Mouse (Mus musculus) limb, embryonic 13.5 days (tissue): Measurements from ENCODE around the gene Ggct. TPM values are rescaled to one million over a fixed set of nuclear protein-coding genes. Genes with fewer than 3 reads are reported as not detected.

Experiments used
- ATAC-seq: fragments of 200-750 bp; cut with Nextera tagmentation; 2 replicates; pipeline ENCODE4 v1.8.0; 2017; ENCODE audit warnings: low read depth, moderate number of reproducible peaks, moderate TSS enrichment; ENCODE audit not compliant: low FRiP score
- H3K27ac ChIP-seq: fragments of 300-500 bp; sonication (generic); 2 replicates; pipeline ENCODE4 v1.5.1; 2015; ENCODE audit warnings: inconsistent platforms, mild to moderate bottlenecking, moderate library complexity
- H3K27me3 ChIP-seq: fragments of 300-500 bp; sonication (generic); 2 replicates; pipeline ENCODE4 v1.6.1; 2015; ENCODE audit warnings: mild to moderate bottlenecking, inconsistent platforms
- H3K36me3 ChIP-seq: fragments of 300-500 bp; sonication (generic); 2 replicates; pipeline ENCODE4 v1.6.1; 2015; ENCODE audit warnings: inconsistent platforms, mild to moderate bottlenecking, moderate library complexity
- H3K4me1 ChIP-seq: fragments of 300-500 bp; sonication (generic); 2 replicates; pipeline ENCODE4 v1.6.1; 2015; ENCODE audit warnings: inconsistent platforms
- H3K4me2 ChIP-seq: fragments of 300-500 bp; sonication (generic); replicated peaks from 2 replicates; pipeline ENCODE4 v1.6.1; 2015; ENCODE audit warnings: inconsistent platforms, mild to moderate bottlenecking, moderate library complexity
- H3K4me3 ChIP-seq: fragments of 300-500 bp; sonication (generic); 2 replicates; pipeline ENCODE4 v1.5.1; 2015; ENCODE audit warnings: moderate library complexity, mild to moderate bottlenecking, inconsistent platforms
- H3K9ac ChIP-seq: fragments of 300-500 bp; sonication (generic); 2 replicates; pipeline ENCODE4 v1.6.1; 2015; ENCODE audit warnings: mild to moderate bottlenecking, inconsistent platforms
- H3K9me3 ChIP-seq: fragments of 300-500 bp; sonication (generic); 2 replicates; pipeline ENCODE4 v1.6.1; 2016; ENCODE audit warnings: inconsistent platforms
- WGBS: fragments of 180-500 bp; shearing (Covaris S2); methylation state at CpG from one replicate; pipeline ENCODE4 v1.1.7; 2015; 5-methylcytosine and 5-hydroxymethylcytosine counted together
- polyA plus RNA-seq: library from polyadenylated mRNA; unstranded; fragments of >200 nt; fragmentation: Nextera tagmentation; extraction: Ambion mirVana; gene quantifications from 2 replicates; pipeline ENCODE4 v1.2.1, GENCODE M21; 2015

Gene Ggct
- polyA plus RNA-seq, 1 experiment from 2014 or later = 9.0 TPM

GRCm38 (mm10) chr6:54988141-54988540, 4.6 kb downstream of the Ggct start:
- H3K4me2 ChIP-seq = no peak overlapping the region
- H3K9me3 ChIP-seq = no peaks in the 10 kb centered on the region
- 94% methylated on average over 6 of the region's 6 CpGs for WGBS
- no peak overlapping the region for H3K9ac ChIP-seq
- ATAC-seq = no peak
- H3K27me3 ChIP-seq = no peaks in the 10 kb centered on the region
- H3K36me3 ChIP-seq = no peaks in the 10 kb centered on the region
- peaks cover 7% of the 10 kb centered on the region for H3K4me1 ChIP-seq
- no peak overlapping the region for H3K27ac ChIP-seq
- no peak overlapping the region for H3K4me3 ChIP-seq

GRCm38 (mm10) chr6:54984096-54984495, 8.7 kb downstream of the Ggct start:
- H3K9ac ChIP-seq = no peak overlapping the region
- no peak for ATAC-seq
- no peaks in the 10 kb centered on the region for H3K9me3 ChIP-seq
- H3K4me2 ChIP-seq = no peak overlapping the region
- H3K36me3 ChIP-seq = no peaks in the 10 kb centered on the region
- no peak overlapping the region for H3K4me3 ChIP-seq
- H3K27me3 ChIP-seq = no peaks in the 10 kb centered on the region
- WGBS = 90% methylated on average over 8 of the region's 8 CpGs
- no peak overlapping the region for H3K27ac ChIP-seq
- no peaks in the 10 kb centered on the region for H3K4me1 ChIP-seq

GRCm38 (mm10) chr6:54983526-54984050, 9.2 kb downstream of the Ggct start:
- no peaks in the 10 kb centered on the region for H3K9me3 ChIP-seq
- no peaks in the 10 kb centered on the region for H3K36me3 ChIP-seq
- H3K4me2 ChIP-seq = no peak overlapping the region
- no peak overlapping the region for H3K27ac ChIP-seq
- ATAC-seq = no peak
- H3K4me1 ChIP-seq = no peaks in the 10 kb centered on the region
- no peak overlapping the region for H3K4me3 ChIP-seq
- no peak overlapping the region for H3K9ac ChIP-seq
- 91% methylated on average over 4 of the region's 4 CpGs for WGBS
- no peaks in the 10 kb centered on the region for H3K27me3 ChIP-seq

- Histone ChIP-seq H3K36me3 (no peaks in the 10 kb centered on the region), H3K9me3 (no peaks in the 10 kb centered on the region), H3K4me2 (no peak overlapping the region), H3K27me3 (no peaks in the 10 kb centered on the region; the same call in 1 of the 2 replicates), H3K4me1 (no peaks in the 10 kb centered on the region), H3K4me3 (no peak overlapping the region), H3K27ac (no peak overlapping the region), H3K9ac (no peak overlapping the region)
- ATAC-seq = no peak
- WGBS = 95% methylated on average over 6 of the region's 6 CpGs
Observed at GRCm38 (mm10) chr6:54979426-54979825, 13.3 kb downstream of the Ggct start.

GRCm38 (mm10) chr6:54975616-54976015, 17.1 kb downstream of the Ggct start:
- H3K27me3 ChIP-seq = peaks cover 14% of the 10 kb centered on the region
- peaks cover 7% of the 10 kb centered on the region; the same call in 1 of the 2 replicates for H3K4me1 ChIP-seq
- no peak for ATAC-seq
- H3K4me2 ChIP-seq = no peak overlapping the region
- H3K9me3 ChIP-seq = no peaks in the 10 kb centered on the region
- H3K4me3 ChIP-seq = no peak overlapping the region
- H3K9ac ChIP-seq = no peak overlapping the region
- H3K36me3 ChIP-seq = no peaks in the 10 kb centered on the region
- 75% methylated on average over 1 of the region's 1 CpGs for WGBS
- no peak overlapping the region for H3K27ac ChIP-seq

GRCm38 (mm10) chr6:54974501-54974900, 18.2 kb downstream of the Ggct start:
- no peak for ATAC-seq
- 70% methylated on average over 5 of the region's 5 CpGs for WGBS

GRCm38 (mm10) chr6:54972929-54973211, 19.9 kb downstream of the Ggct start:
- H3K9me3 ChIP-seq = no peaks in the 10 kb centered on the region
- ATAC-seq = no peak
- 16% methylated on average over 5 of the region's 5 CpGs for WGBS
- H3K36me3 ChIP-seq = no peaks in the 10 kb centered on the region
- H3K9ac ChIP-seq = no peak overlapping the region
- peak overlapping the region; percentile 65 for H3K4me3 ChIP-seq
- H3K4me2 ChIP-seq = peak overlapping the region; percentile 73
- H3K27me3 ChIP-seq = peaks cover 19% of the 10 kb centered on the region
- peaks cover 9% of the 10 kb centered on the region for H3K4me1 ChIP-seq
- no peak overlapping the region for H3K27ac ChIP-seq

More at GRCm38 (mm10) chr6:54974501-54974900, 18.2 kb downstream of the Ggct start:
- H3K27me3 ChIP-seq = peaks cover 14% of the 10 kb centered on the region
- H3K9me3 ChIP-seq = no peaks in the 10 kb centered on the region
- H3K4me2 ChIP-seq = no peak overlapping the region
- peaks cover 7% of the 10 kb centered on the region; the same call in 1 of the 2 replicates for H3K4me1 ChIP-seq
- no peaks in the 10 kb centered on the region for H3K36me3 ChIP-seq
- H3K27ac ChIP-seq = no peak overlapping the region
- H3K4me3 ChIP-seq = no peak overlapping the region
- no peak overlapping the region for H3K9ac ChIP-seq

GRCm38 (mm10) chr6:54972111-54972928, 20.4 kb downstream of the Ggct start, which contains the start of gene Nod1:
Nod1 (minus strand) TSS chr6:54972612.
- Histone ChIP-seq H3K9ac (peak within 1 kb of the TSS; percentile 72), H3K36me3 (no peaks in the 10 kb centered on the region), H3K27me3 (peaks cover 19% of the 10 kb centered on the region), H3K4me1 (peaks cover 15% of the 10 kb centered on the region), H3K27ac (no peak within 1 kb of the TSS), H3K9me3 (no peaks in the 10 kb centered on the region), H3K4me2 (peak within 1 kb of the TSS; percentile 73), H3K4me3 (peak within 1 kb of the TSS; percentile 65)
- WGBS = 2% methylated on average over 51 of the region's 53 CpGs
- ATAC-seq = peak; percentile 89

GRCm38 (mm10) chr6:54971731-54972110, 21.0 kb downstream of the Ggct start:
- H3K4me2 ChIP-seq = peak overlapping the region; percentile 73
- peaks cover 15% of the 10 kb centered on the region for H3K4me1 ChIP-seq
- ATAC-seq = peak; percentile 17; the same call in 1 of the 2 replicates
- H3K27me3 ChIP-seq = peaks cover 19% of the 10 kb centered on the region
- no peaks in the 10 kb centered on the region for H3K36me3 ChIP-seq
- H3K9me3 ChIP-seq = no peaks in the 10 kb centered on the region
- H3K9ac ChIP-seq = peak overlapping the region; percentile 72
- WGBS = 9% methylated on average over 8 of the region's 8 CpGs
- peak overlapping the region; percentile 65 for H3K4me3 ChIP-seq
- no peak overlapping the region for H3K27ac ChIP-seq

- Histone ChIP-seq H3K9ac (no peak overlapping the region), H3K9me3 (no peaks in the 10 kb centered on the region), H3K36me3 (no peaks in the 10 kb centered on the region), H3K27me3 (peaks cover 19% of the 10 kb centered on the region), H3K4me2 (no peak overlapping the region), H3K4me3 (no peak overlapping the region), H3K27ac (no peak overlapping the region), H3K4me1 (peaks cover 15% of the 10 kb centered on the region)
- 76% methylated on average over 9 of the region's 9 CpGs for WGBS
- ATAC-seq = no peak
Observed at GRCm38 (mm10) chr6:54970506-54970905, 22.2 kb downstream of the Ggct start.

GRCm38 (mm10) chr6:54969801-54970200, 22.9 kb downstream of the Ggct start:
- H3K4me3 ChIP-seq = no peak overlapping the region
- H3K27me3 ChIP-seq = peaks cover 19% of the 10 kb centered on the region
- H3K27ac ChIP-seq = no peak overlapping the region
- no peak overlapping the region for H3K4me2 ChIP-seq
- no peak for ATAC-seq
- WGBS = 74% methylated on average over 2 of the region's 2 CpGs
- H3K9ac ChIP-seq = no peak overlapping the region
- no peaks in the 10 kb centered on the region for H3K36me3 ChIP-seq
- peaks cover 15% of the 10 kb centered on the region for H3K4me1 ChIP-seq
- H3K9me3 ChIP-seq = no peaks in the 10 kb centered on the region

GRCm38 (mm10) chr6:54967591-54967990, 25.2 kb downstream of the Ggct start:
- no peaks in the 10 kb centered on the region for H3K36me3 ChIP-seq
- H3K27me3 ChIP-seq = peaks cover 10% of the 10 kb centered on the region; the same call in 1 of the 2 replicates
- H3K4me3 ChIP-seq = no peak overlapping the region
- H3K27ac ChIP-seq = no peak overlapping the region
- no peak overlapping the region for H3K9ac ChIP-seq
- WGBS = 21% methylated on average over 10 of the region's 10 CpGs
- H3K4me1 ChIP-seq = peaks cover 15% of the 10 kb centered on the region
- H3K9me3 ChIP-seq = no peaks in the 10 kb centered on the region
- H3K4me2 ChIP-seq = no peak overlapping the region
- no peak for ATAC-seq
